Mouse (Mus musculus) heart, adult 2 months (tissue): ENCODE measurements around the gene Anxa3. TPM values are rescaled to one million over a fixed set of nuclear protein-coding genes. Genes with fewer than 3 reads are reported as not detected.
A peak's percentile ranks its signal among the peaks of the same experiment; 100 is the strongest.

ENCODE experiments used
- DNase-seq, 2 experiments: peaks; one replicate each; pipeline ENCODE4 v3.0.0; 2021
- H3K27ac ChIP-seq: fragments of 200-600 bp; 2 replicates; pipeline ENCODE4 v1.8.1; 2022
- H3K27me3 ChIP-seq: fragments of 200-500 bp; 2 replicates; pipeline ENCODE4 v1.6.1; 2012; ENCODE audit warnings: mild to moderate bottlenecking, low read length, inconsistent platforms, mixed read lengths; ENCODE audit not compliant: control insufficient read depth, insufficient read depth
- H3K36me3 ChIP-seq: fragments of 200-500 bp; 2 replicates; pipeline ENCODE4 v1.6.1; 2012; ENCODE audit warnings: low read length, inconsistent platforms; ENCODE audit not compliant: control insufficient read depth, insufficient read depth
- H3K4me1 ChIP-seq: fragments of 200-500 bp; 2 replicates; pipeline ENCODE4 v1.6.1; 2011; ENCODE audit warnings: low read length; ENCODE audit not compliant: control insufficient read depth, insufficient read depth
- H3K4me3 ChIP-seq: fragments of 200-600 bp; 2 replicates; pipeline ENCODE4 v1.8.1; 2022
- H3K79me2 ChIP-seq: fragments of 200-500 bp; replicated peaks from 2 replicates; pipeline ENCODE4 v1.6.1; 2012; ENCODE audit warnings: mild to moderate bottlenecking, inconsistent platforms, low read length, moderate library complexity, mixed read lengths; ENCODE audit not compliant: control insufficient read depth, insufficient read depth
- H3K9ac ChIP-seq: fragments of 200-500 bp; 2 replicates; pipeline ENCODE4 v1.6.1; 2012; ENCODE audit warnings: low read depth, mild to moderate bottlenecking, control low read depth, inconsistent platforms, low read length, mixed read lengths
- CTCF ChIP-seq: fragments of 200-600 bp; IDR thresholded peaks from 2 replicates; pipeline ENCODE4 v1.8.1; 2022; ENCODE audit warnings: antibody characterized with exemption, mild to moderate bottlenecking, moderate library complexity
- EP300 ChIP-seq: fragments of 200-500 bp; IDR thresholded peaks from 2 replicates; pipeline ENCODE4 v1.6.1; 2011; ENCODE audit warnings: low read depth, low read length, control low read depth; ENCODE audit not compliant: insufficient read depth
- POLR2A ChIP-seq: fragments of 200-500 bp; IDR thresholded peaks from 2 replicates; pipeline ENCODE4 v1.6.1; 2011; ENCODE audit warnings: mild to moderate bottlenecking, low read depth, low read length, control low read depth; ENCODE audit not compliant: insufficient read depth
- WGBS: fragments of 180-500 bp; shearing (Covaris S2); methylation state at CpG from one replicate; pipeline ENCODE4 v1.1.7; 2018; 5-methylcytosine and 5-hydroxymethylcytosine counted together
- intact Hi-C: fragments of 180-260 bp; cut with DNase I; formaldehyde crosslinking; loops from one replicate; pipeline ENCODE4 v1.15.1; 2025
- polyA plus RNA-seq: library from polyadenylated mRNA; depleted of rRNA; stranded (reverse); fragments of >200 nt; gene quantifications from 2 replicates; pipeline ENCODE4 v1.2.3, GENCODE M21; 2012
- total RNA-seq, 2 experiments: library from RNA; stranded (reverse); gene quantifications; 2 replicates each; pipeline ENCODE4 v1.2.3; 2021

Gene Anxa3
- total and polyA plus RNA-seq, 3 experiments = 18.5 to 27.4 (median 24.5) TPM

DNA sequence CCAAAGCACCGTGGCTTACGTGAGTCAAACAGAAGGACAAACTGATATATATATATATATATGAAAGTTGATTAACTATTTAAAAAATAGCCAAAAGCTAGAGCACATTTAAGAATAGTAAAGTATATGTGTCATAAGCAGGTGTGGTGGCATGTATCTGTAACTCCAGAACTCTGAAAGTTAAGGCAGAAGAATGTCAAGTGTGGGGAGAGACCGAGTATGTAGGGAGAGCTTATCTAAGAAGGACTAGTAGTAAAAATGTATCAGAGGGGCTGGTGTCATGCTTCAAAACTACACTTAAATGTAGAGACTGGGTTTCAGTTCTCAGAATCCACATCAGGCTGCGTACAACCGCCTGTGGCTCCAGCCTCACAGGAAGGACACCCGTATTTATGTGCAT lies 4.3 kb downstream of the Anxa3 start:
- Histone ChIP-seq H3K27me3 (no peaks in the 10 kb centered on the region), H3K79me2 (no peaks in the 10 kb centered on the region; the same call in 1 of the 2 replicates), H3K4me1 (peaks cover 16% of the 10 kb centered on the region), H3K27ac (no peak overlapping the region), H3K9ac (no peak overlapping the region), H3K4me3 (no peak overlapping the region), H3K36me3 (peaks cover 29% of the 10 kb centered on the region)
- no peak for DNase-seq
- 85% methylated on average over 6 of the region's 6 CpGs for WGBS
- intact Hi-C loops = no loop called here
- TF ChIP-seq POLR2A = no peak
- no peak for TF ChIP-seq CTCF
- TF ChIP-seq EP300 = no peak

DNA sequence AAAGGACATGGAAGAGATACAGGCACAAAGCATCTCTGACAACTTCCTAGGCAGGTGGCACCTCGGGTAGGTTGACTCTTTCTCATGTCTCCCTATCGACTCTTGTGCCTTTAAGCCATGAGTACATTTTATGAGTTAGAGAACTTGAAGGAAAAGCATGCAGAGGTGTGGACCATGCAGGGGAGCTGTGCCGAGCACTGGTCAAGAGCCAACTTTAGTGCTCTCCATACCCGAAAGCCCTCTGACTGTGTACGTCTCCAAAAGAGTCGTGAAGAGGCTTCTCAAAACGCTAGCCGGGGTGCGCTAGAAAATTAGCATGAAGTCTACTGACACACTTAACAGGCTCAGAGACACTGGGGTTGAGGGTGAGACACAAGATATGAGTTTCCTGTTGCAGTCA lies 6.0 kb downstream of the Anxa3 start:
- Histone ChIP-seq H3K4me1 (peaks cover 24% of the 10 kb centered on the region), H3K27me3 (no peaks in the 10 kb centered on the region), H3K27ac (no peak overlapping the region), H3K9ac (no peak overlapping the region), H3K79me2 (no peaks in the 10 kb centered on the region; the same call in 1 of the 2 replicates), H3K36me3 (peaks cover 40% of the 10 kb centered on the region), H3K4me3 (no peak overlapping the region)
- 89% methylated on average over 9 of the region's 9 CpGs for WGBS
- TF ChIP-seq EP300 = no peak
- TF ChIP-seq POLR2A = no peak
- TF ChIP-seq CTCF = no peak
- DNase-seq = no peak
- intact Hi-C loops = no loop called here

GRCm38 (mm10) chr5:96799969-96800368 lies 6.8 kb downstream of the Anxa3 start:
- H3K4me1 ChIP-seq = peaks cover 26% of the 10 kb centered on the region
- peaks cover 45% of the 10 kb centered on the region for H3K36me3 ChIP-seq
- no peaks in the 10 kb centered on the region for H3K27me3 ChIP-seq
- H3K9ac ChIP-seq = no peak overlapping the region
- H3K4me3 ChIP-seq = no peak overlapping the region
- DNase-seq = no peak
- intact Hi-C loops = loop anchor here (5.0 kb wide), 1 partner anchor 112 kb away; no protein-coding TSS in a partner anchor
- H3K79me2 ChIP-seq = no peaks in the 10 kb centered on the region; the same call in 1 of the 2 replicates
- WGBS = 76% methylated on average over 9 of the region's 9 CpGs
- H3K27ac ChIP-seq = no peak overlapping the region
- TF ChIP-seq EP300 = no peak
- TF ChIP-seq POLR2A = no peak
- no peak for TF ChIP-seq CTCF

GRCm38 (mm10) chr5:96802185-96802584 lies 9.0 kb downstream of the Anxa3 start:
- intact Hi-C loops = loop anchor here (5.0 kb wide), 1 partner anchor 110 kb away; no protein-coding TSS in a partner anchor
- peaks cover 40% of the 10 kb centered on the region for H3K36me3 ChIP-seq
- no peak overlapping the region; the same call in 1 of the 2 replicates for H3K9ac ChIP-seq
- TF ChIP-seq POLR2A = no peak
- TF ChIP-seq EP300 = no peak
- no peak for TF ChIP-seq CTCF
- H3K4me1 ChIP-seq = peaks cover 29% of the 10 kb centered on the region
- no peak overlapping the region for H3K4me3 ChIP-seq
- peak overlapping the region; percentile 70 for H3K27ac ChIP-seq
- peak in 1 of 2 experiments; percentile 40 for DNase-seq
- H3K79me2 ChIP-seq = 0 out of 2 replicates have a peak, but pooled peaks cover 2% of the 10 kb centered on the region
- 38% methylated on average over 7 of the region's 7 CpGs for WGBS
- H3K27me3 ChIP-seq = no peaks in the 10 kb centered on the region

DNA sequence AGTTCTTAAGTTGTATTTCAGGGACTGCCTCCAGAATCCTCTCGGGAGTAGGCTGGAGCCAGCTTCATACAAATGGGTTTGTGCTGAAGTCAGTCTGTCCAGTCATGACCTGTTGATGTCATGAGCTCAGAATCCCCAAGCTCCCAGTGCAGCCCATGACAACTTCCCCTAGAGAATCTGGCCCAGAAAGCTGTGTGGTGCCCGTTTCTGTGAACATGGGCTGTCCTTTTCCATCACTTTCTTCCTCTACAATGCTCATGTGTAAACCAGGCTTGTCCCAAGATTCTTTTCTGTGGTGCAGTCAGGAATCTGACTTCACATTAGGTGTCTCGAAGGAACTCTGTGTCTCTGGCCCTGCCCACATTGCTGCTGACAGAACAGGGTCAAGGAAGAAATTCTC lies 10.0 kb downstream of the Anxa3 start:
- H3K4me1 ChIP-seq = peaks cover 29% of the 10 kb centered on the region
- peak; percentile 53 to 76 for DNase-seq
- H3K9ac ChIP-seq = no peak overlapping the region
- H3K4me3 ChIP-seq = no peak overlapping the region
- H3K79me2 ChIP-seq = 0 out of 2 replicates have a peak, but pooled peaks cover 2% of the 10 kb centered on the region
- WGBS = 24% methylated on average over 3 of the region's 3 CpGs
- TF ChIP-seq EP300 (no peak), CTCF (no peak), POLR2A (no peak)
- H3K36me3 ChIP-seq = peaks cover 38% of the 10 kb centered on the region
- intact Hi-C loops = loop anchor here (5.0 kb wide), 1 partner anchor 109 kb away; no protein-coding TSS in a partner anchor
- H3K27me3 ChIP-seq = no peaks in the 10 kb centered on the region
- H3K27ac ChIP-seq = peak overlapping the region; percentile 78

GRCm38 (mm10) chr5:96804304-96804703 lies 11.2 kb downstream of the Anxa3 start:
- TF ChIP-seq CTCF (peak; percentile 18; the same call in 1 of the 2 replicates), EP300 (no peak), POLR2A (peak; percentile 19; the same call in 1 of the 2 replicates)
- Histone ChIP-seq H3K79me2 (0 out of 2 replicates have a peak, but pooled peaks cover 2% of the 10 kb centered on the region), H3K27me3 (no peaks in the 10 kb centered on the region), H3K36me3 (peaks cover 39% of the 10 kb centered on the region), H3K4me1 (peaks cover 29% of the 10 kb centered on the region), H3K9ac (no peak overlapping the region), H3K27ac (peak overlapping the region; percentile 81), H3K4me3 (no peak overlapping the region)
- WGBS = 35% methylated on average over 4 of the region's 4 CpGs
- peak in 1 of 2 experiments; percentile 49 for DNase-seq
- intact Hi-C loops = loop anchor here (5.0 kb wide), 1 partner anchor 108 kb away; no protein-coding TSS in a partner anchor
